Mouse (Mus musculus) thymus, postnatal 14 days (tissue): ENCODE measurements at regions not wholly inside any gene's neighbourhood (a gene's known extent, or its start where the extent isn't known, plus 50 kb on each side); places are given as distances from the start of the nearest gene placed in this dataset.

Experiments
- DNase-seq: peaks from one replicate; pipeline ENCODE4 v3.0.0; 2021

DNA sequence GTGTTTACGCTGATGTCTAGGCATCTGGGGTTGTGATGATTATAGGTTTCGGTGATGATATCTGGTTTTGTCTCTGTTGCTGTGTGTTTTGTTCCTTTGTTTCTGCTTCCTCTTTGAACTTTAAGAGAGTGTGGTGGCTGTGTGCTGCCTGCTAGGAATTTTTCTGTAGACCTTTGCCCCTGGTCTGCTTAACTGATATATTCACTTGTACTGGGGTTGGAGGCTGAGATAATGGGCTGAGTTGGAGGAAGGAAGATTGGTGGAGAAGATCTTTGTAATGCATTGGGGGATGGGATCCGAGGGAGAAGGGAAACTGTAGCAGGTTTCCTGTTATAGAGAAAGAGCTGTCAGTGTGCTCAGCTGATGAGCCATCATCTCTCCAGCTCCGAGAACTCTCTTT lies 55.8 kb downstream of the Mid1ip1 start:
- no peak for DNase-seq

DNA sequence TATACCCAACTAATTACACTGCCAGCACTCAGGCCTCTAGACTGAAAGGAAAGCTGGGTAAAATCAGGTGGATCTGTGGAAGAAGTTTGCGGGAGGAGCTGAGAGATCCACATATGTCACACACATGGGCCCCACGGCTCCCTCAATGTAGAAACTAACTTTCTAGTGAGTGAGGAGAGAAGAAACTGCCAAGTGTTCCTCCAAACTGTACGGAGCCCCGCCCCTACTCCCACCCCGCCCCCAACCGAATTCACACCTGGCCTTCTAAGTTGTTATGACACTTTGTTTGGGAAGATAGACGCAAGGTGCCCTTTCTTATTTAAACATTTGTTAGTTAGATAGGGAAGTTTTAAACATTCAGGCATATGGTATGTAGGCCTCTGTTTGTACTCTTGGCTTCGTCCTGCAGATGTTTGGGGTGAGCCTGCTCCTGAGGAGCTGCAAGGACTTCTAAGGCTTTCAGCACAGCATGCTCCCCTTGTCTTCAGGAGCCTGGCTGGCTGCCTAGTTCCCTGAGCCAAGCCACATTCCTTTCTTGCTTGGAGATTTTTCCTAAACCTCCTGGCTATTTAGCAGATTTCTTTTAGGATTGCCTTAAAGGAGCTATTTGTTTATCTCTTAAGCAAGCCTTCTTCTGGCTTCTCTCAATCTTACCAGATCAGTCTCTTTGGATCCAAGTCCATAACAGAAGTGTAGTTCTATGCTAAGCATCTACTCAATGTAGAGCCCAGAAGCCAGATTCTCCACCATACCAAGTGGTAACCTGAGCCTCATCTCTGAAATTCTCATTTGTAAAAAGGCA lies 61.1 kb downstream of the Mid1ip1 start:
- no peak for DNase-seq

DNA sequence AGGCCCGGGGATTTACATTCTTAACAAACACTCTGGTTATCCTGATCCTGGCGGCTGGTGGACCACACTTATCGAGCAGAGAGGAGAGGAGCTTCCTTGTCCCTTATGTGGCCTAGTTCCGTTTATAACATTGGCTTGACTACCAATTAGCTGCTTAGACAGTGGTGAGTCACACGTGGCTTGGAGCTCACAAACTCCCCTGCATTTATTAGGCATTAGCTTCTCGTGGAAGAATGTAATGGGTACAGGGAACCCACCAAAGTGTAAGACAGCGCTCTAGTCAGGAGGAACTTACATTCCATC lies 61.7 kb downstream of the Mid1ip1 start:
- no peak for DNase-seq

DNA sequence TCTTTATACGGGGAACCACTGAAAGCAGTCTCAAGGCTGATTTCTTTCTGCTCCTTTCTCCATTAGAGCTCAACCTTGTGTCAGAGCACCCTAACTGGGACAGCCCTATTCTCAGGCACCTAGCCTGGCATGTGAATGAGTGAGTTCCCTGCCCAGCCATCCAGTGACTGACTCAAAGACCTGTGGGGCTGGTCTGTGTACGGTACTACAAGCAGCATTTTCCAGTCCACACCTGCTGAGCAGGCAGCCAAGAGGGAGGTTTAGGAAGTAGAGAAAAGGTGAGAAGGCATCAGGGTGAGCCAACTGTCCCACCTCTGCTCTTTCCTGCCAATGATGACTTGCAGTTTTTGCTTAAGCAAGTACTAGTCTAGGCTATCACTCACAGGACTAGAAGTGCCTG lies 63.2 kb downstream of the Mid1ip1 start:
- DNase-seq, result no peak

DNA sequence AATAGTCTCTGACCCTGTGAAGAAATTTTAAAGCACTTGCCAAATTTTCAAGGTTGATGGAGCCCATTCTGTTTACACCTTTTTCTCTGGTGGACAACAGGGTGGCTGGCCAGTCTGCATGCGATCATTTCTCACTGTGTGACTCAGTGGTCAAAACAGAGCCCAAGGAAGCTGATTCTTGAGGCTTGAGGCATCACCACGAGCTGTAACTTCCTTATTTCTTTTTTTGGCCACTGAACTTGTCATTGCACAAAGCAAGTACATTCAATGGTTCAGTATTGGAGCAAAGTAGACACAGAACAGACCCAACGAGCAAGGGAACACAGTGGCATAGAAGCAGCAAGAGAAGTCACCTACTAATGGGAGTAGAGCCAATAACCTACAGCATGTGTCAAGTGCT lies 71.5 kb downstream of the Mid1ip1 start:
- no peak for DNase-seq

DNA sequence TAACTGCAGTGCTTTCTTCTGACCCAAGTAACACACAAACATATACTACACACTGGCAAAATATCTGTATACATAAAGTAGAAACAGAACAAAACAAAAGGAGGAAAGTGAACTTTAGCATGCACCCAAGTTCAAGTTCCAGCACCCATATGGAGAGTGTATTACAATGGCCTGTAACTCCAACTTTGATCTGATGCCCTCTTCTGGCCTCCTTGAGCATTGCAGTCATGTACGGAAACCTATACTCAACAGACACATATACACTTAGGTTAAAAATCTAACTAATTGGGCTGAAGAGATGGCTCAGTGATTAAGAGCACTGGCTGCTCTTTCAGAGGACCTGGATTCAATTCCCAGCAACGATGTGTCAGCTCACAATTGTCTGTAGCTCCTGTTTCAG lies 72.2 kb downstream of the Mid1ip1 start:
- DNase-seq, result peak; percentile 10

DNA sequence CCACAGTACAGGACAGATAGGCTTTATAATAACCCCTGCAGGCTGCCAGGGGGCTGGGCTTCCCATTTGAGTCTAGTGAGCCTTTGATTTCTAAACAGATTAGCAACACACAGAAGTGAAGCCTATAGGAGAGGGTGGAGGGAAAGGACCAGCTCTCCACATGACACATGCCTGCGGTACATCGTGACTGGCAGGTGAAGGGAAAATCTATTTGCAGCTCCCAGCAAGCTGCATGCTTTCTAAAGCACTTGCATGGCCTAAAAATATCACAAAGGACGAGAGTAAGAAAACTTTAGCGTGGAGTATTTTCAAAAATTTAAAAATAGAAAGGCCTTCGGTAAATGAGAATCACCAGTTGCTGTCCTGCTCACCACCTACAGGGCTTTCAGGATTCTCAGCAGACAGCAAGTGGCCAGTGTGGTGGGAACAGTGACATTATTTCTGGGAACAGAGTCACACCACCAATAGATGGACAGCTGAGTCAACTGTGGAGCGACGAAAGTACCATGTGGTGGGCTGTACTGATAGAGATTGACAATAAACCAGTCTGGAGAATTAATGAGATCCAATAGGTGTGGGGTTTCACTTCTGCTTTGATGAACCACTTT lies 105.6 kb downstream of the Mid1ip1 start:
- DNase-seq, result no peak

DNA sequence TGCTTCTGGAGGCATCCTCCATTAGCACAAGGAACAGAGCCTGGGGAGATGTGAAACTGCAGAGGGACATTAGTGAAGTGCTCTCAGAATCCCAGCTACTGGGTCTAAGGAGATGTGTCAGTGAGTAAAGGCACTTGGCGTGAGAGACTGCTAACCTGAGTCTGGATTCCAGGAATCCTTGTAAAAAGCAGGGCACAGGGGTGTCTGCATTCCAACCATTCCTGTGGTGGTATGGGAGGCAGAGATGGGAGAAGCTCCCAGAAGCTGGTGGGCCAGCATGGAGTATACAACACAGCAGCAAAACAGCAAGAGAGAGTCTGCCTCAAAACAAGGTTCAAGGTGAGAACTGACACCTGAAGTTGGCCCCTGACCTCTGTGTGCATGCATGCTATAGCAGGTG lies 118.9 kb downstream of the Mid1ip1 start:
- no peak for DNase-seq

DNA sequence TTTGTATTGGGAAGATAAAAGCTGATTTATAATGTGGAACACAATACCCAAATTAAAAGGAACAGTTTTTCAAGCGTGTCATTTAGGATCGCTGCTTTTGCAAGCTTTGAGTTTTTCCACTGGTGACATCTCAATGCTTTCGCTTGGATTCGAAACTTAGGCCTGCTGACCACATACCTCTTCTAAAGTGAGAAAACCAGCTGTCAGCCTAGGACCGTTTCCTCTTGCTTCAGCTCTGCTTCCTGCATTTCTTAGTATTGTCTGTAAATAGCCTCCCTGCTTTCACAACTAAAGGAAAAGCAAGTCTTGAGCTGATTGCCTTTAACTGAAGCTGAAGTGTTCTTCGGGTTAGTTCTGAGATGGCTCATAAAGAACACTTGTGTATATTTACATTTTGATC lies 142.3 kb downstream of the Mid1ip1 start:
- no peak for DNase-seq

DNA sequence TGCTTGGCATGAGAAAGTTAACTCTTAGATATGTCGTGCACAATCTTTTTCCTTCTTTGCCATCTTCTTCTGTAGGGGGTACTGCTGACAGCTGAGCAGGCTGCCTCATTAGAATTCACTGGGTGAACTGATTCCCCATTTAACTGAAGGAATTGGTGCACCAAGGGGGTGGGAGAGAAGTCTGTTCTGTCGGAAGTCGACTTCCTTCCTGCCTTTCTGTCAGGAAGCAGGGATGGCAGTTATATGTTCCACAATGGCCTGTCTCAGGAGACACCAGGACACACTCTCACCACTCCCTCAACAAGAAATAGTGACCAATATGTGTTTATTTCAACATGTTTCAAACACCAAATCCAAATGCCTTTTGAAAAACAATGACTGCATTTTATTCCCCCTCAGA lies 142.9 kb downstream of the Mid1ip1 start:
- DNase-seq, result no peak

DNA sequence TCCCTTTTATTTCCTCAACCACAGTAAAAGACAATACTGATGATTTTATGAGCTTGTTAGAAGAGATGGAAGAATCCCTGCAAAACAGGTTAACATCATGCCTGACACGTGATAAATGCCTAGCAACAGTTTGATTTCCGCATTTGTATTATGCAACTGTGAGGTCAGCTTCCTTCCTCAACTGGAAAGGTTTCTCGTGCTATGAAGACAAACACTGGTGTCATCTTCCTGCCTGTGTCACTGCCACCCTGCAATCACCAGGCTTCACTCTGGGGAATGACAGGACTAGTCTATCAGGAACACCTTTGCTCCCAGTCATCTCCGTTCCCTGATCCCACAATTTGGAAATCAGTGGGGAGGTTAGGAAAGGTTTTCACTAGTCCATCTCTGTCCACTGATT lies 156.8 kb downstream of the Mid1ip1 start:
- DNase-seq, result no peak

DNA sequence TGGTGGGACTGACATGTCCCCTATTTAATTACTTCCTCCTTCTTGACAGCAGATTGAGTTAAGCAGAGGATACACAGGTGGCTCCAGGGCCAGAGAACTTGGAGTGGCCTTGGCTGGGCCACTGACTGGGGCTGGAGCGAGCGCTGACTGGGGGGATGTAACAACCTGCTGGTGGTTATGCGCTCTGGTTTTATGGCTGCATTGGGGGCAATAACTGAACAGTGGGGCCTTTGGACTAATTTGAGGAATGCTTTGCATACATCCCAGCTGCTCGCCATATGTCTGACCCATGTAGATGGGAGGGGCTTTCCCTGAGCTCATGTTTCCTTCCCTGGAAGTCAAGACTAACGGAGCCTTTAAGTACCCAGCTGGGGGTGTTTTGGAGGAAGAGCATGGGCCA lies 163.0 kb downstream of the Mid1ip1 start:
- DNase-seq, result no peak

DNA sequence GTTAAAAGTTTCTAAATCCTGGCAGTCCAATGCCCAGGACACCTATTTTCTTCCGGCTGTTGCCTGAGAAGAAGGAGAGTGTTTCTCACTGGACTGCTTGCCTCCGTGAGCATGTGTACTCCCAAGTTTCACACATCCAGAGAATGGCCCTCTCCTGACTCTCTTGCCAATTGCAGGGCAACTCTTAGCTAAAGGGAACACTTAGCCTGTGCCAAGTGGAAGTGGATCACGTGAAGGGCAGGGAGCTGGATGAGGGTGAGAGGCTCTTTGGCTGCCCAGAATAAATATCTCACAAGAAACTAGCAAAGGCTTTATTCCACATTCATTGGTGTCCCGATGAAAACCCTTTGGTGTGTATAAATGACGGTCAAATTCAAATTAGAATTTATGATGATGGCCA lies 164.1 kb downstream of the Mid1ip1 start:
- no peak for DNase-seq

DNA sequence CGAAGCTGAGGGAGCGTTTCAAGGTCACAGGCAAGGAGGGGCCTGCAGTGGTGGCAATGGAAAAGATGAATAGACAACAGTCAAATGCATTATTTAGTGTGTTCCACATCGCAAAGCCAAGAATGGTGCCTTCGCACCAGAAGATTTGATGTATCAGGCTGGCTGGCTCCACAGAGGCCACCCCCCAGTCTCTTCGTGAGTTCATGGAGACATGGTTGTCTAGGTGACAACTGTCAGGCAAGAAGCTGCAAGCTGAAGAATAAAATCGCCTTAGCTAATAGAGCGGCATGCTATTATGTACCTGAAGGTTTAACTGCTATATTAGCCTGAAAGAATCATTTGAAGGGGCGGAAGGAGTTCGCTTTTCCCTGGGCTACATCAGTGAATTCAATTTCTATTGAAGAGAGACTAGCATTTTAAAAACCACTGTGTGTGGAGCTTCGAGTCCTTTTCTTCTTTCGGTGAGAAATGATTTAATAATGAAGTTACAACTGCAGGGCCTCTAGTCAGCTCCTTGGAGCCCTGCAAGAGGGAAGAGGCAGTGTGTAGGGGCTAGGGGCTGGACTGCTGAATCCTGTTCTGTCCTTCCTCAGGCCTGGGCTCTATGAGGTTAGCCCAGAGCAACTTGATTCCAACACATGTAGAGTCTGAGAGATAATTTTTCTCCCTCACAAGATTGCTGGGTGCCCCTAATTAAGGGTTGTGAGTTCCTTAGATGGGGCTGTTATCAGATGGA lies 169.1 kb downstream of the Mid1ip1 start:
- DNase-seq, result no peak

DNA sequence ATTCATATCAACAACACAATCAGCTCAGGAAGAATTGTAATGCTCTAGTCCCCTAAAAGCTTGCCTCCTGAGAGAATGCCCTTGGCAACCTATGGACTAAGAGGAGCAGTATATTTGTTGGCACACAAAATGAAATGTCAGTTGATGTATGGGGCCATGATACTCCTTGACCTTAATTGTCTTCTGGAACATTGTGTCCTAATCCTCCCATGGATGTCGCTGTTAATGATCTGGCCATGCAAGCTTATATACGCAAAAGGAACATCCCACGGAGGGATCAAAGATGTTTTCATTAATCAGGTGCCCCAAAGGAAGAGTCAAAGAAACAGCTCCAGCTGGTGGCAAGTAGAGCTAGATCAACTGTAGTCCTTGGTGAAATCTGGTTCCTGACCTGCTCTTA lies 178.0 kb downstream of the Mid1ip1 start:
- DNase-seq, result no peak

DNA sequence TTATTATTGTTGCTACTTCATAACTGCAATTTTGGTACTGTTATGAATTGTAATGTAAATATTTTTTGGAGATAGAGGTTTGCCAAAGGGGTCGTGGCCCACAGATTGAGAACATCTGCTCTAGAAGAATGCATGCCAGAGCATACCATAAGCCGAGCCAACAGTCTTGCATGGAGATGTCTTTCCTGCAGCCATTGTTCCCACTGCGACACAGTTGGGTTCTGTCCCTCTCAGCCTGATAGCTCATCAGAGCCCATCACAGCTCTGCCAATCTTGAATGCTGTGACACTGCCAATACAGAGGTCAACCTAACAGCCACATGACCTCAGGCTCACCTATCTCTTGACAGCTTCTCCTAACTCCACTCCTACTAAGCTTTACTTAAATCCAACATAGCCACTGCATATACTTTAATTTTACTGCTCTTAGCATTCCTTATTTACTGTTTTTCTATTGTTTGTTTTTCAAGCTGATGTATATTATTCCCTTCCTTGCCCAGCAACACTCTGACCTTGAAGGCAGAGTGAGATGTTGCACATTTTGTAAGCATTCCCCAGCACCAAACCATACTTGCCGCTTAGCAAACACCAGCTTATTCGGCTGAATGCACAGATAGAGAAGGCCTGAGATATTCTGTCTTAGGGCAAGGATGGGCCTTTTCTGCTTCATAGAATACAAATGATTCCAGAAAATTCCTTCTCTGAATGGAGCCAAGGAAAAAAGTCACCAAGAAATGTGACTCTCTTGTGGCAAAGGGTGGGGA lies 181.6 kb downstream of the Mid1ip1 start:
- DNase-seq, result no peak

DNA sequence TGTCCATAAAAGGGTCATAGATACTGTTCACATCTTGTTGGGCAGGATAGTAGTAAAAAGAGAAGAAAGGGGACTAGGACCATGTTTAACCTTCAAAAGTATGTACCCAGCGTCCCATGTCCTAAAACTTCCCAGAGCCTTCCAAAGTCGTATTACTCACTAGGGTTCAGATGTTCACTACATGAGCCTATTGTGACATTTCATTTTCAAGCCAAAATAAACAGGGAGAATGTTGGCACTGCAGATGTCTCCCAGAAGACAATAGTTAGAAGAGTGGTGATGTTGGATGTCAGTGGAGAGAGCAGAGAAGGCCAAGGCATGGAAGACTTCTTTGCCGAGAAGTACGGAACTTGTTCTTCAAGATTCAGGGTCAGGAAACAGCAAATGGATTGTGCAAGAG lies 187.9 kb downstream of the Mid1ip1 start:
- DNase-seq, result no peak

DNA sequence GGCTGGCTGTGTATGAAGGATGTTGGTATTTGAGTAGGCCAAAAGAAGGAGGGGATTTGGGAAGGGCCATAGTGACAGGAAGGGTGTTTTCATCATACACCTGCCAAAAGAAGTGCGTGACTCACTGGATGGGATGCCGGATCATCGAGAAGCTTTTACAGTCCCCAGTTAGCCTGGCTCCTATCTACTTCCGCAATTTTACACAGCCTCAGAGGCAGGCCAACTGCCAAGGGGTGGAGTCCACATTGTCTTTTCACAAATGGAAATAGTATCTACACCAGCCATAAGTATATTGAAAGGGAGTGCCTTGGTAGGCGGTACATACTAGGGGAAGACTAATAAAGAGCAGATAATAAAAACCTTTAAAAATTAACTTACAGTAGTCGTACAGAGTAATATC lies 189.3 kb downstream of the Mid1ip1 start:
- no peak for DNase-seq

DNA sequence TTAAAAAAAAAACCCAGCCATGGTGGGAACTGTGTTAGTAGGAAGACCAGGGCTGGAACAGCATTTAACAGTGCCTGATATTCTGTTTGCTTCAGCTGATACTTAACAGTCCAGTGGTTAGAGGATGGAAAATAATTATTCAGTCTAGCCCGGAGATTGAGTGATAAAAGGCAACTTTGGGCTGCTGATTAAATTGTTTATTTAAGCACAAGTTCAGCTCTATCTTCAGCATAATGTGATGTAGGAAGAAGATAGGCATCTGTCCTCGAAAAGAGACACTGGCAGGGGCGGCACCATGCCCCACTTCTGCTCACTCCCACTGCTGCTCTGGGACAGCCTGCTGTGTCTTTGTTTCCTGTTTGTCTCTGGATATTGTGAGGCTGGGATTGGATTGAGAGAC lies 190.1 kb downstream of the Mid1ip1 start:
- no peak for DNase-seq

DNA sequence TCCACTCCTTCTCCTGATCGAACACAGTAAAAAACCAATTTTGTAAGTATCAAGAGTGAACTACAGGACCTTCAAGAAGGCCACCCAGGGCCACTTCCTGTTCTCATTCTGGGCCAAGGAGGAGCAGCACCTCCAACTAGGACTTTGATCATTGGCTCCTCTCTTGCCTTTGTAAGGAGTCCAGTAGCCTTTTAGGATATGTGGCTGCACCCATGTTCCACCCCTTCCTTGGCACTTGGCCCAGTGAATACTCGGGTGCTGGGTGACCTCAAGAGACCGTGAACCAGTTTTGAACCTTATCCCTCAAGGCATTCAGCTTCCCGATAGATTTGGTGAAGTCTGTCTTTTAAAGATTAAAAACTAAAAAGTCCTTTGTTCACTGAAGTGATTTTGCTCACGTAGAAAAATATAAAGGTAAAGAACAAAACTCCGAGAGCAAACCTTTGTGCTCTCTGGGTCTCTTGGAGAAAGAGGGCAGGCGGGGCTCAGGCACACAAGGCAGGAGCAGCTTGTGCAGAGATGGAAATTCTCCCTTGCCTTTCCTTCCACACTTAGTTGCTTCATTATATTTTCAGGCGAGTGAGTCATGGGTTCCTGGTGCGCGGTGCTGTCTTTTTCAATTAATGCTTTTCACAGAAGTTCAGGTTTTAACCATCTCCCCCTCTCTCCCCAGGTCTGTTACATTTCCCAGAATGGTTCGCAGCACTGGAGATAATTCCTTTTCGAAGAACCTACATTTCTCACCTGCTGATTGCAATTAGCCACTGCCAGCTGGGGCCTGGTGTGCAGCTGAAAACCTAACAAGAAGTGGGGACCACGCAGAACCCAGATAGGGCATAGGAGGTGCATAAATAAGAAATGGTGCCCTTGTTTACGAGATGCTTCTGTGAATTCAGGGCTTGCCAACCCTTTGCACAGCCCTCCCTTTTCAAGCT lies 196.6 kb downstream of the Mid1ip1 start:
- no peak for DNase-seq
